Mouse (Mus musculus) spleen, adult 2 months (tissue): ENCODE measurements at regions not wholly inside any gene's neighbourhood (a gene's known extent, or its start where the extent isn't known, plus 50 kb on each side); places are given as distances from the start of the nearest gene placed in this dataset.

ENCODE experiments used
- CTCF ChIP-seq: fragments of 200-500 bp; IDR thresholded peaks from 2 replicates; pipeline ENCODE4 v1.5.1; 2011; ENCODE audit warnings: mild to moderate bottlenecking, inconsistent platforms; ENCODE audit not compliant: insufficient read depth, insufficient read length, insufficient replicate concordance; ENCODE audit errors: extremely low read depth
- POLR2A ChIP-seq: fragments of 200-500 bp; IDR thresholded peaks from 2 replicates; pipeline ENCODE4 v1.6.1; 2011; ENCODE audit warnings: low read depth, low read length, inconsistent platforms

- TF ChIP-seq CTCF (no peak), POLR2A (no peak)
Observed at GRCm38 (mm10) chr3:149111529-149112439, 121.4 kb upstream of the Adgrl2 start.
